Mouse (Mus musculus): ENCODE results near the gene Ajuba. TPM values are rescaled to one million over a fixed set of nuclear protein-coding genes. Genes with fewer than 3 reads are reported as not detected.
"Not testable (repeated sequence)": the region's sequence is repeated elsewhere in the genome, so short reads cannot be mapped to it uniquely, and the experiment has no call there.

The Ajuba gene
- polyA plus RNA-seq (2014; fragmentation: Nextera tagmentation; extraction: Ambion mirVana) = 23.4 and 30.7 TPM in 2 replicates

GRCm38 (mm10) chr14:54577089-54577982, at the start of gene Ajuba:
Gene Ajuba (minus strand): TSS chr14:54577558.
- Histone ChIP-seq H3K4me1 (ENCODE audit: control insufficient read depth, insufficient read depth, low read length) (peaks cover 23% of the 10 kb centered on the region), H3K4me3 (ENCODE audit: low read depth, low read length) (peak within 1 kb of the TSS; percentile 87), H3K4me2 (peak within 1 kb of the TSS; percentile 81), H3K9me3 (replicated peaks; ENCODE audit: control insufficient read depth, low read length) (no peaks in the 10 kb centered on the region), H3K27me3 (ENCODE audit: control insufficient read depth, insufficient read depth, low read length) (no peaks in the 10 kb centered on the region), H3K36me3 (ENCODE audit: control insufficient read depth, insufficient read depth, low read length) (no peaks in the 10 kb centered on the region; the same call in 1 of the 2 replicates), H3K9ac (ENCODE audit: low read depth, low read length) (peak within 1 kb of the TSS; percentile 95), H3K27ac (ENCODE audit: low read depth, low read length) (peak within 1 kb of the TSS; percentile 93)
- peak; percentile 62; the same call in 1 of the 2 replicates for ATAC-seq (replicated peaks; ENCODE audit: insufficient number of reproducible peaks, low FRiP score, low TSS enrichment)
- under 1% methylated on average over 66 of the region's 66 CpGs for WGBS (ENCODE audit: insufficient replicate concordance)

DNA sequence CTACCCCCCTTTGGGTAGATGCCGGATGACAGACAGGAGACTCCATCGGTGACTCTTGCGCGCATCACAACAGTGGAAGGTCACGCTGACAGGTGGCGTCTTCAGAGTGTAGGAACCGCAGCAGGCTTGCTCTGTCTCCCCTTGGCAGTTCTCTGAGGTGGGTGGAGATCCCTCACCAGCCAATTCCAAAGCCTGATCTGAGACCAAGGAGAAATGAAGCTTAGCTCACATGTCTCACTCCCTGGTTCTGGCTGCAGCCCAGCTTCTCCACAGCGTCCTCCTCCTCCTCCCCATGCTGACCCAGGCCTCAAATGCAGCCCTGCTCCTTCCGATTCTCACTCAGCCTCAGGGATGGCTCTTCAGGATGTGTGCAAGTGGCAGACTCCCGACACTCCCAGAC, 47.6 kb upstream of the Ajuba start:
- Histone ChIP-seq H3K27me3 (ENCODE audit: control insufficient read depth, insufficient read depth, low read length) (peaks cover 4% of the 10 kb centered on the region; the same call in 1 of the 2 replicates), H3K27ac (ENCODE audit: low read depth, low read length) (no peak overlapping the region), H3K9ac (ENCODE audit: low read depth, low read length) (no peak overlapping the region), H3K36me3 (ENCODE audit: control insufficient read depth, insufficient read depth, low read length) (no peaks in the 10 kb centered on the region), H3K4me1 (ENCODE audit: control insufficient read depth, insufficient read depth, low read length) (no peaks in the 10 kb centered on the region), H3K4me3 (ENCODE audit: low read depth, low read length) (no peak overlapping the region), H3K9me3 (replicated peaks; ENCODE audit: control insufficient read depth, low read length) (no peaks in the 10 kb centered on the region), H3K4me2 (no peak overlapping the region)
- 62% methylated on average over 10 of the region's 10 CpGs for WGBS (ENCODE audit: insufficient replicate concordance)
- ATAC-seq (replicated peaks; ENCODE audit: insufficient number of reproducible peaks, low FRiP score, low TSS enrichment) = no peak

GRCm38 (mm10) chr14:54623334-54623733, 46.0 kb upstream of the Ajuba start:
- 82% methylated on average over 6 of the region's 6 CpGs for WGBS (ENCODE audit: insufficient replicate concordance)
- no peak overlapping the region for H3K27ac ChIP-seq (ENCODE audit: low read depth, low read length)
- peaks cover 4% of the 10 kb centered on the region; the same call in 1 of the 2 replicates for H3K27me3 ChIP-seq (ENCODE audit: control insufficient read depth, insufficient read depth, low read length)
- no peak overlapping the region for H3K9ac ChIP-seq (ENCODE audit: low read depth, low read length)
- no peak overlapping the region for H3K4me3 ChIP-seq (ENCODE audit: low read depth, low read length)
- no peaks in the 10 kb centered on the region for H3K4me1 ChIP-seq (ENCODE audit: control insufficient read depth, insufficient read depth, low read length)
- H3K4me2 ChIP-seq = no peak overlapping the region
- no peaks in the 10 kb centered on the region for H3K36me3 ChIP-seq (ENCODE audit: control insufficient read depth, insufficient read depth, low read length)
- no peak for ATAC-seq (replicated peaks; ENCODE audit: insufficient number of reproducible peaks, low FRiP score, low TSS enrichment)
- no peaks in the 10 kb centered on the region for H3K9me3 ChIP-seq (replicated peaks; ENCODE audit: control insufficient read depth, low read length)

GRCm38 (mm10) chr14:54621133-54621532, 43.8 kb upstream of the Ajuba start, which contains the start of gene Psmb11:
Gene Psmb11 (plus strand): TSS chr14:54621433.
- ATAC-seq (replicated peaks; ENCODE audit: insufficient number of reproducible peaks, low FRiP score, low TSS enrichment) = no peak
- WGBS (ENCODE audit: insufficient replicate concordance) = 71% methylated on average over 1 of the region's 1 CpGs
- 0 out of 2 replicates have a peak, but pooled peaks cover 5% of the 10 kb centered on the region for H3K4me1 ChIP-seq (ENCODE audit: control insufficient read depth, insufficient read depth, low read length)

DNA sequence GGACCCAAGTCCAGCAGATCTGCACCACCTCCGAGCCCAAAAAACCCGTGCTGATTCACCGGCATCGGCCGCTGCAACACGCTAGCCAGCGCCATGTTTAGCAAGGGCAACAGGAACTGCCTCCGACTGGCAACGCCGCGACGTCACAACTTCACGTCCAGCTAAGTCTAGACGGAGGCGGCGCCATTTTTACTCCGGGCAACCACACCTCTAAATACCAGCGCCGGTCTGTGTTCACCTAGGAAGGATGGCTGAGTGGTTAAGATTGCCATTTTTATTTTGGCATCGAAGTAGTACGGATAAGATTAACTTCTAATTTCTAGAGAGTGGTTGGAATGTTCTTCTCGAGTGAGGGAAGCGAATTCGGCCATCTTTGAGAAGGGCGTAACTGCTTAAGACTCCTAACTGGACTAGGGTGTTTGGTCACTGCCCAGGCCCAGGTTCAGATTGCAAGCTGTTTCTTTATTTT, 40.6 kb upstream of the Ajuba start, which contains the start of gene Psmb5:
Gene Psmb5 (minus strand): TSS at position 126 of the 469 bp plus-strand sequence.
- peak; percentile 84 for ATAC-seq (replicated peaks; ENCODE audit: insufficient number of reproducible peaks, low FRiP score, low TSS enrichment)
- Histone ChIP-seq H3K9me3 (replicated peaks; ENCODE audit: control insufficient read depth, low read length) (no peaks in the 10 kb centered on the region), H3K9ac (ENCODE audit: low read depth, low read length) (peak within 1 kb of the TSS; percentile 93), H3K4me2 (peak within 1 kb of the TSS; percentile 71), H3K4me3 (ENCODE audit: low read depth, low read length) (peak within 1 kb of the TSS; percentile 86), H3K27me3 (ENCODE audit: control insufficient read depth, insufficient read depth, low read length) (no peaks in the 10 kb centered on the region), H3K36me3 (ENCODE audit: control insufficient read depth, insufficient read depth, low read length) (no peaks in the 10 kb centered on the region), H3K4me1 (ENCODE audit: control insufficient read depth, insufficient read depth, low read length) (0 out of 2 replicates have a peak, but pooled peaks cover 5% of the 10 kb centered on the region), H3K27ac (ENCODE audit: low read depth, low read length) (peak within 1 kb of the TSS; percentile 41; the same call in 1 of the 2 replicates)
- under 1% methylated on average over 25 of the region's 25 CpGs for WGBS (ENCODE audit: insufficient replicate concordance)

More at GRCm38 (mm10) chr14:54621133-54621532, 43.8 kb upstream of the Ajuba start, which contains the start of gene Psmb11:
- Histone ChIP-seq H3K4me2 (no peak within 1 kb of the TSS), H3K36me3 (ENCODE audit: control insufficient read depth, insufficient read depth, low read length) (no peaks in the 10 kb centered on the region), H3K4me3 (ENCODE audit: low read depth, low read length) (no peak within 1 kb of the TSS), H3K9me3 (replicated peaks; ENCODE audit: control insufficient read depth, low read length) (no peaks in the 10 kb centered on the region), H3K27me3 (ENCODE audit: control insufficient read depth, insufficient read depth, low read length) (peaks cover 4% of the 10 kb centered on the region; the same call in 1 of the 2 replicates), H3K27ac (ENCODE audit: low read depth, low read length) (no peak within 1 kb of the TSS), H3K9ac (ENCODE audit: low read depth, low read length) (no peak within 1 kb of the TSS)

DNA sequence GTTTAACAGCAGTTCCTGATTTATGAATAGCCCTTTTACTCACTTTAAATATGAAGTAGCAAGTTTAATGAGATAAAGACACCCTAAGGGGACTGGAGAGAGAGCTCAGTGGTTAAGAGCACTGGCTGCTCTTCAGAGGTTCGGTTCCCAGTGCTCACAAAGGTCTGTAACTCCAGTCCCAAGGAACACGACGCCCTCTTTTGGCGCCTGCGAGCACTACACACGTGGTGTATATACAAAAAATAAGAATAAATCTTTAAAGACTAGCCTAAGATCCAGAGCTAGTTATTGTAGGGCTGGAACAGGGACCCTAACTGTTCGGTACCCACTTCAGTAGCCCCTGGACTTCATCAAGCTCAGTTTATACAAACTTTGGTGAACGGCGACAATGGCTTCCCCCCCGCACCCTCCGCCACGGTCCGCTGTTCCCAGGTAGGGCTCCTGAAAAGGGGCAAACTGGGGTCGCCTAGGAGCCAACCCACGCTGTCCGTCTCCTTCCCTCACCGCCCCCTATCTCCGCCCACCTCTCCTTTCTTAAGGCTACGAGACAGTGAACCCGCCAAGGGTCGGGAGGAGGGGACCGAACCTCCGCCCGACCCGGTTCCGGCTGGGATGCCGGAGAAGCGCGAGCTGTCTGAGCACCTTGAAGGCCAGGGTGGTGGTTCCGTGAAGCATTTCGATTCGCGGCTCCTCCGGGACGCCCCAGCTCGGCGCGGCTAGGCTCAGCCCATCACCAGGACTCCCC, 40.0 kb upstream of the Ajuba start:
- Histone ChIP-seq H3K27me3 (ENCODE audit: control insufficient read depth, insufficient read depth, low read length) (no peaks in the 10 kb centered on the region), H3K9me3 (replicated peaks; ENCODE audit: control insufficient read depth, low read length) (no peaks in the 10 kb centered on the region), H3K4me1 (ENCODE audit: control insufficient read depth, insufficient read depth, low read length) (0 out of 2 replicates have a peak, but pooled peaks cover 5% of the 10 kb centered on the region), H3K36me3 (ENCODE audit: control insufficient read depth, insufficient read depth, low read length) (no peaks in the 10 kb centered on the region), H3K4me2 (peak overlapping the region; percentile 71), H3K9ac (ENCODE audit: low read depth, low read length) (peak overlapping the region; percentile 93), H3K4me3 (ENCODE audit: low read depth, low read length) (peak overlapping the region; percentile 86), H3K27ac (ENCODE audit: low read depth, low read length) (peak overlapping the region; percentile 41; the same call in 1 of the 2 replicates)
- WGBS (ENCODE audit: insufficient replicate concordance) = 2% methylated on average over 38 of the region's 38 CpGs
- peak; percentile 53; the same call in 1 of the 2 replicates for ATAC-seq (replicated peaks; ENCODE audit: insufficient number of reproducible peaks, low FRiP score, low TSS enrichment)

DNA sequence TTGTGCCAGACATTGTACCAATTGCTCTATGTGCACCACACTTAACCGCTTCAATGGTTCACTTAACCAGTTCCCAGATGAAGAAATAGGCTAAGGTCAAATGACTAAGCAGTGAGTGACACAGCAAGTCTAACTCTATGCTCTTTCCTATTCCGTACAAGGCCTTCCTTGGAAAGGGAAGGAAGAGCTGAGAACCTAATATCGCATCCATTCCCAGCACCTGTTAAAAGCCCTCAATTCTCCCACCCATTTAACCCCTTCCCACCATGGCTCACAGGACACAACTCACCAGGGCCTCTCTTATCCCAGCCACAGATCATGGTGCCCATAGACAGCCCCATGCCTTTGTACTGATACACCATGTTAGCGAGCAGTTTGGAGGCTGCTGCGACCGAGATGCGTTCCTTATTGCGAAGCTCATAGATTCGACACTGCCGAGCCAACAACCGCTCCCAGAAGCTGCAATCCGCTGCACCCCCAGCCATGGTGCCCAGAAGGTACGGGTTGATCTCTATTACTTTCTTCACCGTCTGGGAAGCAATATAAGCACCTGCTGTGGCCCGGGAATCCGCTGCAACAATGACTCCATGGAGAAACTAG, 39.0 kb upstream of the Ajuba start:
- no peak for ATAC-seq (replicated peaks; ENCODE audit: insufficient number of reproducible peaks, low FRiP score, low TSS enrichment)
- WGBS (ENCODE audit: insufficient replicate concordance) = 91% methylated on average over 16 of the region's 16 CpGs
- no peaks in the 10 kb centered on the region for H3K9me3 ChIP-seq (replicated peaks; ENCODE audit: control insufficient read depth, low read length)

DNA sequence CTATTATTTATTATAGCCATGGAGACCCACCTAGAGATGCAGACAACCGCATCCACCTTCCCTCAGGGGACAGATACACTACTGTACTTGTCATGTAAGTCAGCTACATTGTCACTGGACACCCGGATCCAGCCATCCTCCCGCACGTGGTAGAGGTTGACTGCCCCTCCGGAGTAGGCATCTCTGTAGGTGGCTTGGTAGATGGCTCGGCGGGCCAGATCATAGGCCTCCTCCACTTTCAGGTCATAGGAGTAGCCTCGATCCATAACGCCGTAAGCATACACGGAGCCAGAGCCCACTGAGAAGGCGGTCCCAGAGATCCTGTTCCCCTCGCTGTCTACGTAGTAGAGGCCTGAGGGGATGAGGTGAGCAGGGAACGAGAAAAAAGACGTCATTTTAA, 36.8 kb upstream of the Ajuba start:
- H3K27ac ChIP-seq (ENCODE audit: low read depth, low read length); H3K9me3 ChIP-seq (replicated peaks; ENCODE audit: control insufficient read depth, low read length); H3K27me3 ChIP-seq (ENCODE audit: control insufficient read depth, insufficient read depth, low read length); H3K4me3 ChIP-seq (ENCODE audit: low read depth, low read length); H3K9ac ChIP-seq (ENCODE audit: low read depth, low read length); ATAC-seq (replicated peaks; ENCODE audit: insufficient number of reproducible peaks, low FRiP score, low TSS enrichment); H3K4me1 ChIP-seq (ENCODE audit: control insufficient read depth, insufficient read depth, low read length); H3K4me2 ChIP-seq; H3K36me3 ChIP-seq (ENCODE audit: control insufficient read depth, insufficient read depth, low read length): not testable (repeated sequence)
- WGBS (ENCODE audit: insufficient replicate concordance) = 93% methylated on average over 16 of the region's 16 CpGs

More for the DNA sequence above, 39.0 kb upstream of the Ajuba start:
- Histone ChIP-seq H3K9ac (ENCODE audit: low read depth, low read length) (no peak overlapping the region), H3K4me1 (ENCODE audit: control insufficient read depth, insufficient read depth, low read length) (0 out of 2 replicates have a peak, but pooled peaks cover 5% of the 10 kb centered on the region), H3K4me3 (ENCODE audit: low read depth, low read length) (no peak overlapping the region), H3K27me3 (ENCODE audit: control insufficient read depth, insufficient read depth, low read length) (no peaks in the 10 kb centered on the region), H3K36me3 (ENCODE audit: control insufficient read depth, insufficient read depth, low read length) (no peaks in the 10 kb centered on the region), H3K4me2 (peak overlapping the region; percentile 71), H3K27ac (ENCODE audit: low read depth, low read length) (no peak overlapping the region)
